8 mouse cellular contexts compared by ENCODE assay signal in genomic region chr7:65319047-65319725, GRCm38 (mm10).
DNase-seq lines count a peak whose midpoint lies in the region; ATAC-seq lines count a peak whose summit lies in the region.

No protein-coding gene starts in this region.

- H3K9ac ChIP-seq in kidney, embryonic 15.5 days, result no peak overlapping the region
- no peak overlapping the region for H3K9ac ChIP-seq in hindbrain, embryonic 15.5 days

- WGBS in kidney, embryonic 15.5 days, result 71% methylated on average over 5 of the region's 5 CpGs
- 74% methylated on average over 5 of the region's 5 CpGs for WGBS in hindbrain, embryonic 15.5 days

- H3K4me3 ChIP-seq in kidney, embryonic 15.5 days (replicated peaks), result no peak overlapping the region
- no peak overlapping the region for H3K4me3 ChIP-seq in hindbrain, embryonic 15.5 days

- H3K9me3 ChIP-seq in kidney, embryonic 15.5 days (replicated peaks), result no peaks in the 10 kb centered on the region
- no peaks in the 10 kb centered on the region for H3K9me3 ChIP-seq in hindbrain, embryonic 15.5 days

- no peaks in the 10 kb centered on the region for H3K27me3 ChIP-seq in kidney, embryonic 15.5 days
- no peaks in the 10 kb centered on the region for H3K27me3 ChIP-seq in hindbrain, embryonic 15.5 days

- DNase-seq in kidney, adult 18-20 months, result peak; percentile 70
- DNase-seq in c-Kit-positive CD71-negative TER-119-negative erythroid progenitor cells, embryonic 14.5 days (ENCODE audit: low read depth), result peak; percentile 42
- peak; percentile 34 for DNase-seq in fibroblast of lung, adult 2 months (ENCODE audit: low read depth)
- peak; percentile 34 to 66 for DNase-seq in layer of hippocampus, postnatal 36 days
- peak; percentile 19 for DNase-seq in spleen, adult 12 weeks (ENCODE audit: low spot score)

- no peak overlapping the region for H3K27ac ChIP-seq in kidney, embryonic 15.5 days
- H3K27ac ChIP-seq in hindbrain, embryonic 15.5 days (replicated peaks), result no peak overlapping the region

- H3K4me2 ChIP-seq in kidney, embryonic 15.5 days, result no peak overlapping the region
- H3K4me2 ChIP-seq in hindbrain, embryonic 15.5 days, result no peak overlapping the region

- H3K4me1 ChIP-seq in kidney, embryonic 15.5 days, result no peaks in the 10 kb centered on the region
- H3K4me1 ChIP-seq in hindbrain, embryonic 15.5 days (replicated peaks), result no peaks in the 10 kb centered on the region

- ATAC-seq in kidney, embryonic 15.5 days (replicated peaks; ENCODE audit: low FRiP score), result no peak
- peak; percentile 83; the same call in 1 of the 2 replicates for ATAC-seq in hindbrain, embryonic 15.5 days (ENCODE audit: low FRiP score, low read depth)
- peak; percentile 74 for ATAC-seq in megakaryocyte-erythroid progenitor cell, adult 5-6 weeks (replicated peaks; ENCODE audit: low FRiP score, low TSS enrichment, poor library complexity, severe bottlenecking)

- peaks cover 75% of the 10 kb centered on the region for H3K36me3 ChIP-seq in kidney, embryonic 15.5 days
- H3K36me3 ChIP-seq in hindbrain, embryonic 15.5 days, result peaks cover 37% of the 10 kb centered on the region; the same call in 1 of the 2 replicates

Comparison
In these comparisons a context has a peak if more than half of its experiments do, and no peak if none do; other contexts are left out.
1. DNase-seq: peak in every context shown above with its lines; median percentile 70 in kidney, adult 18-20 months; 50 in layer of hippocampus, postnatal 36 days; 42 in c-Kit-positive CD71-negative TER-119-negative erythroid progenitor cells, embryonic 14.5 days; 34 in fibroblast of lung, adult 2 months; 19 in spleen, adult 12 weeks.